Mouse (Mus musculus): ENCODE measurements around the gene Trappc1. TPM values are rescaled to one million over a fixed set of nuclear protein-coding genes. Genes with fewer than 3 reads are reported as not detected.
A peak's percentile ranks its signal among the peaks of the same experiment; 100 is the strongest.
"Not testable (repeated sequence)": the region's sequence is repeated elsewhere in the genome, so short reads cannot be mapped to it uniquely, and the experiment has no call there.

Gene Trappc1
- polyA plus RNA-seq, 1 experiment: 28.6 TPM

DNA sequence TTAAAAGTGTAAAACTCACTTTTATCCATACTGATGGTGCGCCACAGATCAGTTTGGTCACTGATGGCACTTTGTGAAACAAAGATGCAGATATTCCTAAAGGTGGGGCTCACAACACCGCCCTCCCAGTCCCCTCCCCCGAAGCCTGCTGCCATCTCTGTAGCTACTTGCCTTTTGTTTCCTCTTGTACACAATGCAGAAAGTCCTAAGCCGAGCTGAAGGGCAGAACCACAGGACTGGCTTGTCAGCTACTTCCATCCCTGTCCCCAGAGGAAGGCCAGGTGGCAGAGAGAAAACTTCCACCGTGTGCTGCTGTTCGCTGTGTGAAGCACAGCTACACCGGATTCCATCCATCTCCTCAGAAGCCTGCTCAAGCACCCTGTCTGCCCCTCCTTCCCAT, 25.5 kb upstream of the Trappc1 start:
- Histone ChIP-seq H3K27ac (ENCODE audit: insufficient read depth, low read length) (no peak overlapping the region), H3K4me3 (ENCODE audit: extremely low read depth, insufficient read depth, insufficient read length) (no peak overlapping the region), H3K36me3 (ENCODE audit: control insufficient read depth, insufficient read depth, low read length) (peaks cover 6% of the 10 kb centered on the region), H3K4me1 (ENCODE audit: control insufficient read depth, insufficient read depth, insufficient read length) (no peaks in the 10 kb centered on the region), H3K27me3 (ENCODE audit: control insufficient read depth, insufficient read depth, low read length) (no peaks in the 10 kb centered on the region)
- no peak for DNase-seq (ENCODE audit: low read depth in 1 of 2, low spot score in 2 of 2)
- WGBS: 89% methylated on average over 7 of the region's 7 CpGs
- TF ChIP-seq CTCF (IDR thresholded peaks at IDR 0.05; ENCODE audit: extremely low read depth, insufficient read depth, insufficient read length, insufficient replicate concordance): no peak
- no peak for TF ChIP-seq POLR2A (IDR thresholded peaks at IDR 0.05; ENCODE audit: low read depth, low read length)

DNA sequence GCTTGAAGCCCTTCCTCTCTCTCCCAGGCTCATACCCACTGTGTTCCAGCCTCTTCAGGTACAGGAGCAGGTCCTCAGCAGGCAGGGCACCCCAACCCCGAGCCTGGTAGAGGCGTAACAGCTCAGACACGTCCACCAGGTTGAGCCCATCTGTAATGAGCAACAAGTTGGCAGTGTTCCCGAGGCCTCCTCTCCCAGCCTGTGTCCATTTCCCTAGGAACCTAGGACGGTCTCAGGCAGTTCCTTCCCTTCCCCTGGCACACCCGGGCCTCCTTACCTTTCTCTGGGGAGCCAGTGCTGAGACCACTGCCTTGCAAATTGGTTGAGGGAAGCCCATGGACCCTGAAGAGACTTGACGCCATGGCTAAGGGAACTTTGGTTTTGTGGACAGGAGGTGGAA, 21.0 kb upstream of the Trappc1 start:
- no peaks in the 10 kb centered on the region for H3K27me3 ChIP-seq (ENCODE audit: control insufficient read depth, insufficient read depth, low read length)
- no peaks in the 10 kb centered on the region; the same call in 1 of the 2 replicates for H3K4me1 ChIP-seq (ENCODE audit: control insufficient read depth, insufficient read depth, insufficient read length)
- H3K27ac ChIP-seq (ENCODE audit: insufficient read depth, low read length): no peak overlapping the region
- TF ChIP-seq POLR2A (IDR thresholded peaks at IDR 0.05; ENCODE audit: low read depth, low read length) (no peak), CTCF (IDR thresholded peaks at IDR 0.05; ENCODE audit: extremely low read depth, insufficient read depth, insufficient read length, insufficient replicate concordance) (no peak)
- no peak for DNase-seq (ENCODE audit: low read depth in 1 of 2, low spot score in 2 of 2)
- peaks cover 6% of the 10 kb centered on the region for H3K36me3 ChIP-seq (ENCODE audit: control insufficient read depth, insufficient read depth, low read length)
- no peak overlapping the region for H3K4me3 ChIP-seq (ENCODE audit: extremely low read depth, insufficient read depth, insufficient read length)
- 89% methylated on average over 7 of the region's 7 CpGs for WGBS

DNA sequence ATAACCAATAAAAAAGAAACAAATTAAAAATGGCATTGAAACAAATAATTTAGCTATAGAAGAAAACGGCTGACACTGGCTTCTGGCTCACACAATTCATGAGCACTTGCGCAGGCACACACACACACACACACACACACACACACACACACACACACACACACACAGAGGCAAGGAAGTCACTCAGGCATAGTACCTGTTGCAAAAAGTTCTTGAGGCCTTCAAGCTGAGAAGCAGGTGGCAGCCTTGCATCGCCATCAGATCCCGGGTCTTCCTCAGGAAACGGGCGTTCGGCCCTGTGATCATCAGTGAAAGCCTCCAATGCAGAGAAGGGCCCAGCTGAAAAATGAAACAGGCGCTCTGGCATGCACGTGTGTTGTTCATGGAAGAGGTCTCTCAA, 18.5 kb upstream of the Trappc1 start:
- Histone ChIP-seq H3K36me3 (ENCODE audit: control insufficient read depth, insufficient read depth, low read length) (peaks cover 13% of the 10 kb centered on the region), H3K27ac (ENCODE audit: insufficient read depth, low read length) (peak overlapping the region; percentile 14; the same call in 1 of the 2 replicates), H3K4me1 (ENCODE audit: control insufficient read depth, insufficient read depth, insufficient read length) (no peaks in the 10 kb centered on the region; the same call in 1 of the 2 replicates), H3K27me3 (ENCODE audit: control insufficient read depth, insufficient read depth, low read length) (no peaks in the 10 kb centered on the region), H3K4me3 (ENCODE audit: extremely low read depth, insufficient read depth, insufficient read length) (no peak overlapping the region)
- no peak for TF ChIP-seq POLR2A (IDR thresholded peaks at IDR 0.05; ENCODE audit: low read depth, low read length)
- TF ChIP-seq CTCF (IDR thresholded peaks at IDR 0.05; ENCODE audit: extremely low read depth, insufficient read depth, insufficient read length, insufficient replicate concordance): peak; percentile 35; the same call in 1 of the 2 replicates
- 33% methylated on average over 9 of the region's 9 CpGs for WGBS
- DNase-seq (ENCODE audit: low read depth in 1 of 2, low spot score in 2 of 2): peak; percentile 51 to 69

DNA sequence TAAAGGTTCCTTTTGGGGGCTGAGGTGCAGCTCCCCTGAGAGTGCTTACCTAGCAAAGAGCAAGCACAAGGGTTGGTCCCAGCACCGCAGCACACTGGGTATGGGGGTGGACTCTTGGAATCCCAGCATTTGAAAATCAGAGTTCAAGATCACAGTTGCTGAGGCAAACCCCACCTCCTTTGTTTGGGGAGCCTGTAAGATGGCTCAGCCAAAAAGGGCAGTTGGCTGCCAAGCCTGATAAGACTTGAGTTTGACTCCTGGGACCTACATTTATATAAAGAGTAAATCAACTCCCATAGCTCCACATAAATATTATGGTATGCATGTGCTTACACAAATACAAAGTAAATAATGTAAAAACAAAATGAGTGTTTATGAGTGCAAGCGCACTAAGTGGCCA, 17.7 kb upstream of the Trappc1 start:
- Histone ChIP-seq H3K4me3 (ENCODE audit: extremely low read depth, insufficient read depth, insufficient read length) (no peak overlapping the region), H3K27me3 (ENCODE audit: control insufficient read depth, insufficient read depth, low read length) (no peaks in the 10 kb centered on the region), H3K36me3 (ENCODE audit: control insufficient read depth, insufficient read depth, low read length) (peaks cover 16% of the 10 kb centered on the region), H3K27ac (ENCODE audit: insufficient read depth, low read length) (no peak overlapping the region), H3K4me1 (ENCODE audit: control insufficient read depth, insufficient read depth, insufficient read length) (no peaks in the 10 kb centered on the region; the same call in 1 of the 2 replicates)
- TF ChIP-seq CTCF (IDR thresholded peaks at IDR 0.05; ENCODE audit: extremely low read depth, insufficient read depth, insufficient read length, insufficient replicate concordance) (no peak), POLR2A (IDR thresholded peaks at IDR 0.05; ENCODE audit: low read depth, low read length) (no peak)
- 90% methylated on average over 2 of the region's 2 CpGs for WGBS
- DNase-seq (ENCODE audit: low read depth in 1 of 2, low spot score in 2 of 2): no peak

DNA sequence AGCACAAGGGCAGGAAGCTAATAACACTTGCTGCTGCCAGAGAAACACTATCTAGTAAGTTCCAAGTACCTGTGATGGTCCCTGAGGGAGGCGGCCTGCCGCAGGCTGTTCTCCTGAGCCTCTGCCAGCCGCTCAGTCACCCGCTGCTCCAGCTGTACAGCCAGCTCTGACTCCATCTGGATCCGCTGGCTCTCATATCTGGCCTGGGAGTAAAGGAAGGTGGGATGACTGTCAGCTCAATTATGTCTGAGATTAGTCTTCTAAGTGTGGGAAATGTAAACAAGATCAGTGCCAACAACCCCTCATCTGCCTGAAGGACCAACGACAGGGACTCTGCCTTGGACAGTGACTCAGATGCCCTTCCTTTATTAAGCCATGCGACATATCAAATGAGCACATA, 12.5 kb upstream of the Trappc1 start:
- TF ChIP-seq POLR2A (IDR thresholded peaks at IDR 0.05; ENCODE audit: low read depth, low read length): no peak
- no peak for TF ChIP-seq CTCF (IDR thresholded peaks at IDR 0.05; ENCODE audit: extremely low read depth, insufficient read depth, insufficient read length, insufficient replicate concordance)
- Histone ChIP-seq H3K4me1 (ENCODE audit: control insufficient read depth, insufficient read depth, insufficient read length) (no peaks in the 10 kb centered on the region), H3K27ac (ENCODE audit: insufficient read depth, low read length) (no peak overlapping the region), H3K36me3 (ENCODE audit: control insufficient read depth, insufficient read depth, low read length) (peaks cover 13% of the 10 kb centered on the region), H3K27me3 (ENCODE audit: control insufficient read depth, insufficient read depth, low read length) (no peaks in the 10 kb centered on the region), H3K4me3 (ENCODE audit: extremely low read depth, insufficient read depth, insufficient read length) (no peak overlapping the region)
- WGBS: 95% methylated on average over 7 of the region's 7 CpGs
- DNase-seq (ENCODE audit: low read depth in 1 of 2, low spot score in 2 of 2): no peak

DNA sequence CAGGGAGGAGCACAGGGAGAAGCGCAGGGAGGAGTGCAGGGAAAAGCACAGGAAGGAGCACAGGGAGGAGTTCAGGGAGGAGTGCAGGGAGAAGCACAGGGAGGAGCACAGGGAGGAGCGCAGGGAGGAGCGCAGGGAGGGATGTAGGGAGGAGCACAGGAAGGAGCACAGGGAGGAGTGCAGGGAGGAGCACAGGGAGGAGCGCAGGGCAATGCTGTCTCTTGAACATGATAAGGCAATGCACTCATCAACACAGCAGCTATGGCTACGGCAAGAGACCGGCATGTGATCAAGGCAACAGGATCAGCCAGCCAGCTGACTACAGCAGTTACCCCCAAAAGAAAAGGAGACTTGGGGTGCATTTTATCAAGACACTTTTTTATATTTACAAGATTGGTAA, 7.4 kb upstream of the Trappc1 start:
- no peak for DNase-seq (ENCODE audit: low read depth in 1 of 2, low spot score in 2 of 2)
- H3K36me3 ChIP-seq (ENCODE audit: control insufficient read depth, insufficient read depth, low read length): peaks cover 1% of the 10 kb centered on the region; the same call in 1 of the 2 replicates
- H3K4me3 ChIP-seq (ENCODE audit: extremely low read depth, insufficient read depth, insufficient read length): no peak overlapping the region
- 96% methylated on average over 6 of the region's 6 CpGs for WGBS
- H3K27me3 ChIP-seq (ENCODE audit: control insufficient read depth, insufficient read depth, low read length): no peaks in the 10 kb centered on the region
- no peaks in the 10 kb centered on the region for H3K4me1 ChIP-seq (ENCODE audit: control insufficient read depth, insufficient read depth, insufficient read length)
- no peak overlapping the region for H3K27ac ChIP-seq (ENCODE audit: insufficient read depth, low read length)
- TF ChIP-seq POLR2A (IDR thresholded peaks at IDR 0.05; ENCODE audit: low read depth, low read length) (no peak), CTCF (IDR thresholded peaks at IDR 0.05; ENCODE audit: extremely low read depth, insufficient read depth, insufficient read length, insufficient replicate concordance) (no peak)

DNA sequence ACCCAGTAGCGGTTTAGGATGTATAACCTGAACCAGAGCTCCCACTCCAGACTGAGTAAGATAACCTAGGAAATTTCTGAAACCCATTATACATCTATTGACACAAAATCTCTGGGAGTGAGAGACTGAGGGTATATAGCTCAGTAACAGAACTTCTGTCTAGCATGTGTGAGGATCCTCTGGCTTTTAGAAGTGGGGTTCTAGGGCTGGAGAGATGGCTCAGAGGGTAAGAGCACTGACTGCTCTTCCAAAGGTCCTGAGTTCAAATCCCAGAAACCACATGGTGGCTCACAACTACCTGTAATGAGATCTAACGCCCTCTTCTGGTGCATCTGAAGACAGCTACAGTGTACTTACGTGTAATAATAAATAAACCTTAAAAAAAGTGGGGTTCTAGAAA, 5.8 kb upstream of the Trappc1 start:
- H3K27ac ChIP-seq (ENCODE audit: insufficient read depth, low read length); H3K36me3 ChIP-seq (ENCODE audit: control insufficient read depth, insufficient read depth, low read length); H3K27me3 ChIP-seq (ENCODE audit: control insufficient read depth, insufficient read depth, low read length); H3K4me1 ChIP-seq (ENCODE audit: control insufficient read depth, insufficient read depth, insufficient read length); H3K4me3 ChIP-seq (ENCODE audit: extremely low read depth, insufficient read depth, insufficient read length); DNase-seq (ENCODE audit: low read depth in 1 of 2, low spot score in 2 of 2): not testable (repeated sequence)
- WGBS: 87% methylated on average over 3 of the region's 3 CpGs
